Mouse (Mus musculus): ENCODE results near the gene Vmn2r92. TPM values are rescaled to one million over a fixed set of nuclear protein-coding genes. Genes with fewer than 3 reads are reported as not detected.
"Not testable (repeated sequence)": the region's sequence is repeated elsewhere in the genome, so short reads cannot be mapped to it uniquely, and the experiment has no call there.

Vmn2r92 gene
- not detected in 2 replicates for polyA plus RNA-seq (2015; fragmentation: Nextera tagmentation; extraction: Ambion mirVana)

DNA sequence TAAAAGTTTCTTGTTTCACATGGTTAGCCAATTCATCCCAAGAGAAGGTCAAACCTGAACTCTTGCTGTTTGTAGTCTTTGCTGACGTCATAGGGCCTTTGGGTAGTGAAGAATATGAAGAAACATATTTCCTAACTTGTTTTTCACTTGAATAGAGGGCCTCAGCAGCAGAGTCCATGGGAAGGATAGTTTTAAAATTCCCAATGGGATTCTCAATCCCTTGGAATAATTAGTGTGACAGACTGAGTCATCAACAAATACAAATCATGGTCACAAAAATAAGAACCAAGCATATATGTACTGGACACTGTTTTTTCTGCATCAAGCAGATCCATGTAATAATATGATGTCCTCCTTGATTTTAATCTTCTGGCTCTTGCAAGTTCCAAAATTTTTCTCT lies at the start of gene Vmn2r92:
Vmn2r92 (plus strand) TSS at position 301 of the 400 bp plus-strand sequence.
- H3K36me3 ChIP-seq; H3K4me3 ChIP-seq; H3K9ac ChIP-seq; H3K4me1 ChIP-seq; H3K27me3 ChIP-seq; ATAC-seq (ENCODE audit: insufficient number of reproducible peaks, insufficient read depth, low FRiP score, low TSS enrichment, low read depth); H3K27ac ChIP-seq; H3K4me2 ChIP-seq; H3K9me3 ChIP-seq: not testable (repeated sequence)
- 64% methylated on average over 1 of the region's 1 CpGs for WGBS

DNA sequence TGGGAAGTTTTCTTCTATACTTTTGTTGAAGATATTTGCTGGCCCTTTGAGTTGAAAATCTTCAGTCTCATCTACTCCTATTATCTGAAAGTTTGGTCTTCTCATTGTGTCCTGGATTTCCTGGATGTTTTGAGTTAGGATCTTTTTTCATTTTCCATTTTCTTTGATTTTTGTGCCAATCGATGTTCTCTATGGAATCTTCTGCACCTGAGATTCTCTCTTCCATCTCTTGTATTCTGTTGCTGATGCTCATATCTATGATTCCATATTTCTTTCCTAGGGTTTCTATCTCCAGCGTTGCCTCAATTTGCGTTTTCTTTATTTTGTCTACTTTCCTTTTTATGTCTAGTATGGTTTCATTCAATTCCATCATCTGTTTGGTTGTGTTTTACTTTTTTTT lies 49.4 kb upstream of the Vmn2r92 start:
- not testable (repeated sequence) for H3K27me3 ChIP-seq; H3K36me3 ChIP-seq; ATAC-seq (ENCODE audit: insufficient number of reproducible peaks, insufficient read depth, low FRiP score, low TSS enrichment, low read depth); H3K9me3 ChIP-seq; H3K27ac ChIP-seq; H3K4me2 ChIP-seq; H3K4me3 ChIP-seq; H3K9ac ChIP-seq; H3K4me1 ChIP-seq
- WGBS, result 86% methylated on average over 3 of the region's 3 CpGs

DNA sequence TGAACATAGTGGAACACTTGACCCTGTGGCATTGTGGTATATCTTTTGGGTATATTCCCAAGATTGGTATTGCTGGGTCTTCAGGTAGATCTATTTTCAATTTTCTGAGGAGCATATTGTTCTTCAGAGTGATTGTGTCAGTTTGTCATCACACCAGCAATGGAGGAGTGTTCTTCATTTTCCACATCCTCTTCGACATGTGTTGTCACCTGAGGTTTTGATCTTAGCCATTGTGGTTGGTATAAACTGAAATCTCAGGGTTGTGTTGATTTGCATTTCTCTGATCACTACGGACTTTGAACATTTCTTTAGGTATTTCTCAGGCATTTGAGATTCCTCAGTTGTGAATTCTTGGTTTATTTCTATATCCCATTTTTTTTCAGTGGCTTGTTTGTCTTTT lies 9.5 kb downstream of the Vmn2r92 start:
- H3K9me3 ChIP-seq; H3K27me3 ChIP-seq; H3K27ac ChIP-seq; H3K4me3 ChIP-seq; H3K4me2 ChIP-seq; ATAC-seq (ENCODE audit: insufficient number of reproducible peaks, insufficient read depth, low FRiP score, low TSS enrichment, low read depth); H3K9ac ChIP-seq; H3K36me3 ChIP-seq; H3K4me1 ChIP-seq: not testable (repeated sequence)
- WGBS, result 66% methylated on average over 2 of the region's 2 CpGs

DNA sequence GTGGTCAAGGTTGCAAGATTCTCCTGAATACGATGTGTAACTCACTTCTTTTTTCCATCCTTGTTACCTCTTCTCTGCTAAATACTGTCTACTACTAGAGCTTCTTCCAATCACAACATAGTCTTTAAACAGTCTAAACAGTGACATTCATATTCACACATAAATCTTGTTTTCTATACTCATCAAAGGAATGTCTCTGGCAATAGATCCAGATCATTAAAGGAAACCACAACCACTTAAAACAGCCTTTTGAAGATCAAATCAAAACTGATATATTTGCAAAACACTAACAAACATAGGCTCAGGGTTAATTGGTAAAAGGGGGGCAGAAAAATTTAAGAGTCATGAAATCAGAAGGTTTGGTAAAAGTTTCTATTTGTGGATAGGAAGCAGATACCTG lies 38.0 kb downstream of the Vmn2r92 start:
- H3K4me3 ChIP-seq, result no peak overlapping the region
- ATAC-seq (ENCODE audit: insufficient number of reproducible peaks, insufficient read depth, low FRiP score, low TSS enrichment, low read depth), result no peak
- H3K36me3 ChIP-seq, result no peaks in the 10 kb centered on the region
- no peak overlapping the region for H3K4me2 ChIP-seq
- no peaks in the 10 kb centered on the region for H3K4me1 ChIP-seq
- no peaks in the 10 kb centered on the region for H3K27me3 ChIP-seq
- H3K9me3 ChIP-seq, result no peaks in the 10 kb centered on the region
- 84% methylated on average over 1 of the region's 1 CpGs for WGBS
- no peak overlapping the region for H3K27ac ChIP-seq
- H3K9ac ChIP-seq, result no peak overlapping the region

DNA sequence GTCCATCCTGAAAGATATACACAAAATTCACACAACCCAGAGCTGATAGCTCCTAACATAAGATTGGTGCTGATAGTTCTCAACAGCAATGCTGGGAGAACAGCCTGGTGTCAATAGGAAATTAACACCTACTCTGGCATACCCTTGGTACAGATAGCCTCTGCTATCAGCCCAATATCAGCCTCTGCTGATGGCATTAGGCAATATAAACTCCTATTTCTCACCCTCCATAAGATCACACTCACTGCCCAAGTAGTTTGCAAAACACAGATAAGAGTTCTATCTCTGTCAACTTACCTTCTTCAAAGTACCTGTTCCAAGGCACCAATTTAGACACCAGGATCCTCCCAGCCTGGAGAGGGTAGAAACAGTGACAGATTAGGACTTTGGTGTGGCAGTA lies 69.6 kb downstream of the Vmn2r92 start:
- no peak for ATAC-seq (ENCODE audit: insufficient number of reproducible peaks, insufficient read depth, low FRiP score, low TSS enrichment, low read depth)
- no peak overlapping the region for H3K4me2 ChIP-seq
- peaks cover 6% of the 10 kb centered on the region; the same call in 1 of the 2 replicates for H3K9me3 ChIP-seq
- no peak overlapping the region for H3K4me3 ChIP-seq
- H3K36me3 ChIP-seq, result no peaks in the 10 kb centered on the region
- H3K4me1 ChIP-seq, result no peaks in the 10 kb centered on the region
- no peak overlapping the region for H3K27ac ChIP-seq
- no peaks in the 10 kb centered on the region for H3K27me3 ChIP-seq
- H3K9ac ChIP-seq, result no peak overlapping the region

DNA sequence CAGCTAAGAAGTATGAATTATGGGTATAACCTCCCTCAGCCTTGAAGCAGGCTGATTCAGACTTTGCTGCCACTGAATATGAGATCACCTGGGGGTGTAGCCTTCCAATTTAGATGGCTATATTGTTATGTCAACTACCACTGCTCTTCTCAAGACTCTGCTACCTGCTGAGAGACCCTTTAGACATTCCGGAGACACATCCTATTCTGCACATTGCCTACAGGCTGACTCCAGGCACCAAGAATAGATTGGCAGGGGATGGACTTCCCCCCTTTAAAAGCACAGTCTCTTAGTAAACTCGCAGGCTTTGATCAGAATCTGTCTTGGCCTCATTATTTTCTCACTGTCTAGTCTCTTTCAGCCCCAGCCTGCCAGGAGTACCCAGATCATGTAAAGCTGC lies 80.3 kb downstream of the Vmn2r92 start:
- 77% methylated on average over 2 of the region's 2 CpGs for WGBS
- H3K4me3 ChIP-seq, result no peak overlapping the region
- H3K9me3 ChIP-seq, result no peaks in the 10 kb centered on the region
- no peaks in the 10 kb centered on the region for H3K4me1 ChIP-seq
- no peaks in the 10 kb centered on the region for H3K27me3 ChIP-seq
- no peak overlapping the region for H3K9ac ChIP-seq
- H3K27ac ChIP-seq, result no peak overlapping the region
- H3K36me3 ChIP-seq, result no peaks in the 10 kb centered on the region
- H3K4me2 ChIP-seq, result no peak overlapping the region
- ATAC-seq (ENCODE audit: insufficient number of reproducible peaks, insufficient read depth, low FRiP score, low TSS enrichment, low read depth), result no peak

DNA sequence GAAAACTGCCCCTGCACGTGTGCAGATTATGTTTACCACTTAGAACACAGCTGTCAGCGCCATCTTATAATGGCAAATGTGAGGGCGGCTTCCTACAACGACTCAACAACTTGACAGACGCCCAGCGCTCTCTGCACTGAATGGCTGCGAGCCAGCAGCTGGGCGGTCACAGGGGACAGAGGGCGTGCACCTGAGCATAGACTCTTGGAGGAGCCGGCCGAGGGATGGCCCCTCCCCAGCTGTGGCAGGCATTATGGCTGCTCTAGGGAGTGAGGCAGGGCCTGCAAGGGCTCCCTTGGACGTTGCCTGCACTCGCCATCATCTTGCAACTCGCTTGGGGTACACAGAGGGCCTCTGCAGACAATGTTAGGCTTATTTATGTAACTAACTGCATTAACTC lies 85.2 kb downstream of the Vmn2r92 start:
- no peak for ATAC-seq (ENCODE audit: insufficient number of reproducible peaks, insufficient read depth, low FRiP score, low TSS enrichment, low read depth)
- Histone ChIP-seq H3K9me3 (no peaks in the 10 kb centered on the region), H3K9ac (no peak overlapping the region), H3K4me3 (no peak overlapping the region), H3K27me3 (no peaks in the 10 kb centered on the region), H3K27ac (no peak overlapping the region), H3K4me1 (no peaks in the 10 kb centered on the region), H3K36me3 (no peaks in the 10 kb centered on the region), H3K4me2 (no peak overlapping the region)
- WGBS, result 79% methylated on average over 13 of the region's 14 CpGs

Other genes with a start within 250 kb of the Vmn2r92 start
- gene Fpr-rs4, start 130.2 kb upstream of the Vmn2r92 start, polyA plus RNA-seq (2015; fragmentation: Nextera tagmentation; extraction: Ambion mirVana), result not detected in 2 replicates
- gene Vmn2r124, start 102.5 kb upstream of the Vmn2r92 start, polyA plus RNA-seq (2015; fragmentation: Nextera tagmentation; extraction: Ambion mirVana), result 0.03 TPM in 1 of 2 replicates, not detected in the other
- gene Vmn2r91, start 66.9 kb upstream of the Vmn2r92 start, polyA plus RNA-seq (2015; fragmentation: Nextera tagmentation; extraction: Ambion mirVana), result not detected in 2 replicates
- gene Vmn2r94, start 125.9 kb downstream of the Vmn2r92 start, polyA plus RNA-seq (2015; fragmentation: Nextera tagmentation; extraction: Ambion mirVana), result not detected in 2 replicates
- not detected in 2 replicates for gene Vmn2r93, start 146.2 kb downstream of the Vmn2r92 start, polyA plus RNA-seq (2015; fragmentation: Nextera tagmentation; extraction: Ambion mirVana)

All from embryonic facial prominence, embryonic 13.5 days (tissue).